Mouse (Mus musculus) adrenal gland, adult (tissue): Measurements from ENCODE around the gene Apoa2.

Source experiments
- DNase-seq, 2 experiments: peaks; one replicate each; pipeline ENCODE4 v3.0.0; 2022 to 2023; ENCODE audit warnings: low spot score in 1 of 2; ENCODE audit not compliant: inconsistent age in 2 of 2

The Apoa2 gene

GRCm38 (mm10) chr1:171256937-171257548 is 32.2 kb downstream of the Apoa2 start:
- DNase-seq, result peak; percentile 70 to 91

- DNase-seq, result no peak
Observed at GRCm38 (mm10) chr1:171257781-171258180, 32.9 kb downstream of the Apoa2 start.

- DNase-seq, result no peak
Observed at GRCm38 (mm10) chr1:171258921-171259320, 34.1 kb downstream of the Apoa2 start.

DNA sequence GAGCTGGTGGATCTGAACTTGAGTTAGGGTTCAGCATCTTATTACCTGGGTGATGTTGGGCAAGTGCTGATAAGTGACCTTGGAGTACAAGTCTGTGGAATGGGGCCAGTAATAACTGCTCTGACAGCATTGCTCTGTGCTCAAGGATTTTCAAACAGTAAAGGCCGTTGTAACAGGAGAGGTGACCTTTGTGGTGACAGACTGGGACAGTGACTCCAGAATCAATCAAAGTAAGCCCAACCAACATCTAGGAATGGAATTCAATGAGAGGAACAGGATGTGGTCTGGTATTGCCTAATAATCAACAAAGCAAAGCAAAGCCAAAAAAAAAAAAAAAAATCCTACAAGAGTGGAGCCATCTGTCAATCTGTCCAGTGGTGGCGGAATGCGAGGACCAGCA is 35.5 kb downstream of the Apoa2 start:
- peak; percentile 73 to 88 for DNase-seq

GRCm38 (mm10) chr1:171262594-171263130 is 37.8 kb downstream of the Apoa2 start:
- DNase-seq, result peak; percentile 72 to 88

GRCm38 (mm10) chr1:171263185-171263611 is 38.3 kb downstream of the Apoa2 start:
- no peak for DNase-seq

DNA sequence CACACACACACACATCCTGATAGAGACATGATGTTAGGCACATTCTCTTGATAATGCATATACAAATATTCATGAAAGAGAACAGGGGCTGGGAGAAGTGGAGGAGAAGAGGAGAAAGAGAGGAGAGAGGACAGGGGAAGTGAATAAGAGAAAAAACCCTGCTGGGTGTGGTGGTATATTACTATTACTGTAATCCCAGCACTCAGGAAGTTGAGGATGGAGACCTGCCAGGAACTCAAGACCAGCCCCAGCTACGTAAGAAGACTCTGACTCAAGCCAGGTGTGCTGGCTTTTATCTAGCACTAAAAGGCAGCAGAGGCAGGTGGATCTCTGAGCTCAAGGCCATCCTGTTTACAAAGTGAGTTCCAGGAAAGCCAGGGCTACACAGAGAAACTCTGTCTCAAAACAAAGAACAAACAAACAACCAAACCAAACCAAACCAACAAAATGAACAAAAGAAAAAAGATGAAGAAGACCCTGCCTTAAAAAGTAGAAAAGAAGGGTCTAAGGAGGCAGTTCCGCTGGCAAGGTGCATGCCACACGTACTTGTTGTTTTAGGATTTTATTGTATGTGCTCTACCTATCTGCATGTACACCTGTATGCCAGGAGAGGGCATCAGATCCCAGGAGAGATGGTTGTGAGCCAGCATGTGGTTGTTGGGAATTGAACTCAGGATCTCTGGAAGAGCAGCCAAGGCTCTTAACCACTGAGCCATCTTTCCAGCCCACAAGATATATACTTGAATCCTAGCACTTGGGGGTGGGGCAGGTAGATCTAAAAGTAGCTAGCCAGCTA is 39.0 kb downstream of the Apoa2 start:
- no peak for DNase-seq

- DNase-seq, result no peak
Observed at GRCm38 (mm10) chr1:171265971-171266744, 41.3 kb downstream of the Apoa2 start.

DNA sequence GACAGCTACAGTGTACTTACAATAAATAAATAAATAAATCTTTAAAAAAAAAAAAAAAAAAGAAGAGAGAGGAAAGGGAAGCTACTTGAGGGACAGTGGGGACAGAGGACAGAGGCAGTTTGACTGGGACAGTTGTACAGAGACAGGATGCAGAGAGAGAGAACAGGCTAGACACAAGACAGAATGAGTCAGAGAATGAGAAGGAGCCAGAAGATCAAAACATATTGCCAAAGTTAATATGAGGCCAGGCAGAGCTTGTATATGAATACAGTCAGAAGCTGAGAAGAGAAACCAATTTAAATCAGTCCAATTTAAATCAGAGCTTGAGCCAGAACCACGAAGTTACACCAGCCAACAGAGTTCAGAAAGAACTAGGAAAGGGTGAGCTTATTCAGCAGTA is 43.5 kb downstream of the Apoa2 start:
- DNase-seq, result no peak

DNA sequence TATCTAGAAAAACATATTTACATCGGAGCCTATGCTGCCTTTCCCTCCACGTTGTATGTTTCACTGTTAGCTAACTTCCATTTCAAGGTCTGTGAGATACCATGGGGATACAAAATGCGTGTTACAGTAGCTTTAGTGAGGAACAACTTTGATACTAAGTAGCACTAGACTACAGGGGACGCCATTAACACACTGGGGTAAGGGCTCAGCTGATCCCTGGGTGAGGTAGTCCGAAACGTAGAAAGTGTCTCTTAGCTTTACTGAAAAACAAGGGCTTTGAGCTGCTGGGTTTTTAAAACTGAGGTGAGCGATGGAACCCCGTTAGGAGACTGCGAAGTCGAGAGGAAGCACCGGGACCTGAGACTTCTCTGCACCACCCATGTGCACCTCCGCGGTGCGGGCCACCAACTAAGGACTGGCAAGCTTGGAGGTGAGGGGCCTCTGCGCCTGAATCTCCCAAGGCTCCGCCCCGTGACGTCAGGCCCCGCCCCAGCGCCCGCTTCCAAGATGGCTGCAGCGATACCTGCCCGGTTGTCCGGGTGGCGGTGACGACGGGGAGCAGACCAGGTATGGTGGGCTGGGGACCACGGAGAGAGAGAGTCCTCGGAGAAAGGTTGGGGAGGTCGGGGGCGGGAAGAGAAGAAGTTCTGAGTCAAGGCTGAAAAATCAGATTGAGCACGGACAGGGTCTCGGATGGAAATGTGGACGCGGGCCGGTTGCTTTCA is 45.2 kb downstream of the Apoa2 start, which contains the start of gene B4galt3:
Gene B4galt3, plus strand, starts transcription at position 481 of the 725 bp plus-strand sequence.
- DNase-seq, result peak; percentile 96 to 99

DNA sequence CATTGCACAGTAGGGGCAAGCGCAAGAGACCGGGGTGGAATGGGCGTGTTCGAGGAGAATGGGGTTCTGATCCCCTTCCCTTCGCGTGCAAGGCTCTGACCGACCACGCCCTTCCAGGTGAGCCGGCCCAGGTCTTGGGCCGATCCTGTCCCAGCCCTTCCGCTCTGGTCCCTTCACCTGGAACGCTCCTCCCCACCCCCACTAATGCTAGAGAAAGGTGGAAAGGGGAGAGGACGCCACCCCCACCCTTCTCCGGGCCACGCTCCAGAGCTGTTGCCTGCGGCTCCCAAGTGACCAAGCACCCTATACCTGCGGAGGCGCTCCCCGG is 45.7 kb downstream of the Apoa2 start:
- DNase-seq, result no peak

DNA sequence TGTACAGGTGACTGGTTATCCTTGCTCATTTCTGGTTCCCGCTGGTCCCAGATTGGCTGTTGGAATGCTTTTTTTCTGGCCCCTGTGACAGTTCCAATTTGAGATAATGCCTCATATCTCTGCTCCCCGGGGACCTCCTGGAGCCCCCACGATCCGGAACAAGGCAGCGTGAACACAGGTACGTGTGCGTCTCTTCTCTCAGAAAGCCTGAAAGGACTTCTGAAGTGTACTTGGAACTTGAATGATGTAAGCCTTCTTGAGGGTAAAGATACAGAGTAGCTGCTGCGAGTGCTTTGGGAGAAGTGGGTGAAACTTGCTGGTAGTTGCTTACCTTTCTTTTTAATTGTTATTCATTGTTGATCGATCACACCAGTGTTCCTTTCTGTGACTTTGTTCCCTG is 46.3 kb downstream of the Apoa2 start:
- DNase-seq, result no peak

DNA sequence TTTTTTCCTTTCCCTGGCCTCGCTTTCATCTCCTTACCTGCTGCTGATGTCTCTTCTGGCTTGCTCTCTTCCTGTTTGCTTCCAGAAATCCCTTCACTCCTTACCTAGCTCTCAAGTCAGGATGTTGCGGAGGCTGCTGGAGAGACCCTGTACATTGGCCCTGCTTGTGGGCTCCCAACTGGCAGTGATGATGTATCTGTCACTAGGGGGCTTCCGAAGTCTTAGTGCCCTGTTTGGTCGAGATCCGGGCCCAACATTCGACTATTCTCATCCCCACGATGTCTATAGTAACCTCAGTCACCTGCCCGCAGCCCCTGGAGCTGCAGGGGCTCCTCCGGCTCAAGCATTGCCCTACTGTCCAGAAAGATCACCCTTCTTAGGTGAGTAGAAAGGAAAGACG is 46.8 kb downstream of the Apoa2 start:
- no peak for DNase-seq

DNA sequence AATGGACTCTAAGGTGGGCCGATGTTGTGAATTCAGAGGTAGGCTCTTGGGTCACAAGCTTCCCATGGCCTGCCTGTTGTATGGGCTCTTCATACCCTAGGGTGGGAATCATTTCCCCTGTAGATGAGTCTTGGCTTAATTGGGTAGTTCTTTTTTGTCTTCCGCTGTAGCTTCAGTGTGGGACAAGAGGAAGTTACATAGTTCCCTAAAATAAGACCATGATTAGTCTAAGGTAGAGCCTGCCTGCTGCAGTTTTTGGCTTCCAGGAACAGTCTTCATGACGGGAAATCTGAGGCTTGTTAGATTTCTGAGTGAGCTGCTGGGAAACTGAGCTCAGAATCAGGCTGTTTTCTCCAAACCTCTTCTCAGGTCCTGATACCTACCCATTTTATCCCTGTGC is 47.2 kb downstream of the Apoa2 start:
- no peak for DNase-seq

GRCm38 (mm10) chr1:171274171-171274570 is 49.3 kb downstream of the Apoa2 start:
- no peak for DNase-seq

DNA sequence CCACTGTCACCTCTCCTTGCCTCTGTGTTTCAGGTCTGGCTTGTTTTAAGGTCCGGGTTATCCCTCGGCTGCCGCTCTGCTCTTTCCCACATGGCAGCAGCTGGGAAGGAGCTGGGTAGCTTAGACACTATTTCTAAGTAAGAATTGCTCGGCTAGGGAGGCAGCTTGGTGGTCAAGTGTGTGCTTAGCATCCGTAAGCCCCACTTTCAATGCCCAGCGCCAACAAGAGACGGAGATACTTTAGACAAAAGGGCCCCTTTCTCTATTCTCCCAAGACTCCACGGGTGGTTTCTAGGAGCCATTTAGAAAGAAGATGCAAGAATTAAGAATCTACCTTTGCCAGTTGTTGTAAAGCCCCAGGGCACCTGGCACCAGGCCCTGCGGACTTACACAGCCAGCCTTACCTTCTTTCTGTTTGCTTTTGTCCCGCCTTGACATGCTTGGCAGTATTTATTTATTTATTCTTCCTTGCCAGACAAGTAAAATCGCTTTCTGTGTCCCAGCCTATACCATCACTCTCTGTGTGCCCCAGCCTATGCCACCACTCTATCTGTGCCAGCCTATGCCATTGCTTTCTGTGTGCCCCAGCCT is 50.4 kb downstream of the Apoa2 start:
- DNase-seq, result no peak
